Mouse (Mus musculus) ES-CJ7 (cell line): Measurements from ENCODE around the gene Derl2.

Experiments used
- DNase-seq: peaks from one replicate; pipeline ENCODE4 v3.0.0; 2011; ENCODE audit warnings: low read depth, low spot score

Derl2 gene

DNA sequence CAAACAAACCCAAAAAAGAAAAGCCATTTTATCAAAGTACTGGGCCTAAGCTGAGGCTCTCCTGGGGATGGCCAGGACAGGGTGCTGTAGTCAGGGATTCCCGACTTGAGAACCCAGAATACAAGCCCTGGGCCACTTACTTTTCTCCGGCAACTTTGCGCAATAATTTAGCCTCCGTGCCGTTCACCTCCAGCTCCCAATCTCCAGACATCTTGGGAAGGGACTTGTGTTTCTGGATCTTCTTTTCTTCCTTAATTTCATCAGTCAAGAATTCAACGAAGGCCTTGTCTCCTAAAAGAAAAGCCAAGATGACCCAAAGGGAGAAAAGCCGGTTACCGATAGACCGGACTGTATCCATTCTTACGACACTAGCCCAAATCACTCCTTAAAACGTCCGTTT lies 37.6 kb downstream of the Derl2 start:
- no peak for DNase-seq

DNA sequence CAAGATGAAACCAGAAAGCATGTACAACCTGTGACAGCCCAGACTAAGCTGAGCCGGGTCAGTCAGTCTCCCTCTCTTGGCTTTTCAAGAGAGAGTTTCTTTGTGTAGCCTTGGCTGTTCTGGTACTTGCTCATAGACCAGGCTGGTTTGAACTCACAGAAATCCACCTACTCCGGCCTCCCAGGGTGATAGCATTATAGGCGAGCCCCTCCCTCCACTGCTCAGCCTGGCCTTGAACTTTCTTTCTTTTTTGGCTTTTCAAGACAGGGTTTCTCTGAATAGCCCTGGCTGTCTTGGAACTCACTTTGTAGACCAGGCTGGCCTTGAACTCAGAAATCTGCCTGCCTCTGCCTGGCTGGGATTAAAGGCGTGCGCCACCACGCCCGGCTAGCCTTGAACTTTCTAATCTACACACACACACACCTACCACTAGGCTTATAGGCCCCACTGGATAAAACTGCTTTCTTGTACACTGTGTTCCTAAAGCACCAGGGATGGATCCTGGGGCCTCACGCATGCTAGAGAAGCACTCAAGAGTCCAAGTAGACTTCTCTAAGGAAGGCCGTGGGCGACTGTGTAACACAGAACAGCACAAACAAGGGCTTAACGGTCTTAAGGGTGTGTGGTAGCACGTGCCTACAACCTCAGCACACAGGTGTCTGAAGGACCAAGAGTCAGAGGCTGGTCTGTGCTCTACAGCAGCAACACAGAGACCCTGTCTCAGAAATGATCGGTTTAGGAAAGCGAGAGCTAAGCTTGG lies 38.7 kb downstream of the Derl2 start:
- DNase-seq: peak; percentile 80

DNA sequence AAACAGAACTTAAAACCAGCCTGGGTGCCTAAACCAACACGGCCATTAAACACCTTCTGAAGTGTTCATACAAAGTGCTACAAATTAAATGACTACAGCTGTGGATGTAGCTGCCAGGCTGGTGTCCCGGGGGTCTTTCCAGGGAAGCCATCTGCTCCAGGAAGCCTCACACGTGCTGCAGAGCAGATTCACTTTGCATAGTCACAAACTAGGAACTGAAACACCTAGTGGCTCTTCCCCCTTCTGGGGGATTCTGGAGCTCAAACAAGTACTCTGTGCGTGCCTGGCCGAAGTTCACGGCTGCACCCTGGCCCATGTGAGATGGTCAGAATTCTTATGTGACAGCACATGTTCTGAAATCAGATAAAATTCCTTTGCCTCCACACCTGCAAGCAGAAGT lies 39.4 kb downstream of the Derl2 start:
- no peak for DNase-seq

DNA sequence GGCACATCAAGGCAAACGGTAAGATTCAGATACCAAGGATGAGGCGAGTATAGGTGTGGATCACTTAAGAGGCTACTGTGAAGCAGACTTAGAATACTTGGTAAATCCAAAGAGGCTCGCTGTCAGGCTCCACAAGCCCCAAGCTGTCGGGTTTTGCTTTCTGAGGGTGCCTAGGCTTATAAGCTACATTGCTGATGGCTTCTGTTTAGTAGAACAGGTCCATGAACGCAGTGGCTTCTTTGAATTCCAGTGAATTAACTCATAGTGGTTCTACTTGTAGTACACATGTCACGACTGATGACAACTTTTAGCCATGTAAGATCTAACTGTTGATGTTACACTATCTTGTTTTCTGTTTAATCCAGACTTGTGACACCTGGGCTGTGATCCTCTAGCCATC lies 42.3 kb downstream of the Derl2 start:
- DNase-seq: no peak

DNA sequence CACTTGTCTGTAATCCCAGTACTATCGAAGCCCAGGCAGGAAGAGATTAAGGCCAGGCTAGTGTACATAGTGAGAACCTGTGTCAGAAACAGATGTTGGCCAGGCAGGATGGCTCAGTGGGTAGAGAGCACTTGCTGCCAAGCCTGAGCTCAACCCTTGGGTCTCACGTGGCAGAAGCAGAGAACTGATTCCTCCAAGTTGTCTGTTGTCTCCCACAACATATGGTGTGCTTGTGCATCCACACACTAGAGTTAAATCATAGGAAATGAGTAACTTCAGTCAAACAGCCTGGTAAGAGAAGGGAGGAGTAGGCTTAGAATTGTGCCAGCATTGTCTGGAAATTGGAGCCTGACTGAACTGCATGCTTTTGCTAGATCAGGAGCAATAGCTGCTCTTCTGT lies 44.4 kb downstream of the Derl2 start:
- DNase-seq: no peak

DNA sequence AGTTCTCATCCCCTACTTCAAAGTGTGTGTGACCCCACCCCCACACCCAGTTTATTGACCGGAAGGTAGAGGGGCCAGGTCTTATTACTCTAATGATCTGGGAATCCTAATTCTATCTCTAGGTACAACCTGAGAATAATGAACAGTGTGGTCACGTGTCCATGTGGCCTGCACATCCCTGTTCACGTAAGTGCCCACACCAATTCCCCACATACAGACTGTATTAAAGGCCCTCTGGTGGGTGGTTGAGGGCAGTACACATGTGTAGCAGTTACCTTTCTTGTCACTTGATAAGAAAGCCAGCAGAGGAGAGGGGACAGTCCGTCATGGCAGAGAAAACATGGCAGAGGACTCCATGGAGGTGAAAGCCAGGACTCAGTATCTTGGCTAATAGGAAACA lies 45.7 kb downstream of the Derl2 start:
- peak; percentile 65 for DNase-seq

DNA sequence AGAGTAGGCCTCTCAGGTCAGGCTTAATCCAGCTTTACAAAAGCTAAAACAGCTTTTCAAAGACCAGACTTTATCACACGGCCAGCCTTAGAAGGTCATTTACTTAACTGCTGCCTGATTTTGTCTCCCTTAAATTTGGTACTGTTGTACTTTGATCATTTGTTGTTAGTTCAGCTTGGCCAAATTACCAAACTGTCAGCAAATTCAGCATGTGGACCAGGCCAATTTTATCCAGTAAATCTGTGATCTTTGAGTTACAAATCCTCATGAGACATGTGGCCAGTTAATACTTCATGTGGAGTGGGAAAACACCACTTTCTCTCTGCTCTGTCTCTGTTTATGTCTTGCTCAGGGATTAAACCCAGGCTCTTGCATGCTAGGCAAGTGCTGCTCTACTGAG lies 47.1 kb downstream of the Derl2 start:
- no peak for DNase-seq

DNA sequence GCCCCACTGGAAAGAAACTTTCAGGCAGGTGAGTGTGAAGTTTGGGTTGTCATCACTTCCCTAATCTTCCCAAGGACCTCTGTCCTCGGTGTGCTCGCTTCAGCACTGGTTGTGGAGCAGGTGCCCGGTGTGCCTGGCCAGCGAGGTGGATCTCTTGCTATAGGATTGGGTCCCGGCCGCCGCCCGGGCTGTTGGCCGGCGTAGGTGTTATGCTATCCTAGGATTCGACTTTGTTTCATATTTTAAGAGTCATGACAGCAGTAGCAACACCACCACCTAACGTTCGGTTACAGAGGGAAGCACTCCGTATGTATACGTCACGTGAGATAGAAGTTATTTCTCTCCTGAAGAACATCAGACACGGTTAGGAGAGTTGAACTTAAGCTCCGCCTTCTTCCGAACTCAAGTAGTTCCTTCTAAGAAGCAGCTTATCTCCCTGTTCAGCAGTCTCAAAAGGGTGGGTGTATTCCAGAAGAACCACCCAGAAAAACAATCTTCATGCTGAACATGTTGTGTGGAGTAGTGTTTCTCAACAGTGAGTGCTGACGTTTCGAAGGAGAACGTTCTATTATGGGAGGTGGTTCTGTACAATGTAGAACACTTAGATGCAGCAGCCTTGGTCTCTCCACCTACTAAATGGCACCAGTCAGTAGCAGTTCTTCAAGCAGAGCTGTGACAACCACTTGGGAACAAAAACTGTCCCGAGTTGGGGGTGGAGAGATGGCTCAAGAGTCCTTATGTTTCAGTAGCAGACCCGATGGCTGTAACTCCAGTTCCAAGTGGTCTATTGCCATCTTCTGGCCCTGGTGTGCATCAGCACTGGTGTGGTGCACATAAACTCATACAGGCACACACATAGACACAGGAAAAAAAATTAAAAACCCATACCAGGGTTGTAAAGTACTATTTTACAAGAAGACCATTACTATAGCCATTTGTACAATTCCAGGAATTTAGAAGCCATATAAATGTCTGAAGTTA lies 48.8 kb downstream of the Derl2 start:
- DNase-seq: peak; percentile 61

DNA sequence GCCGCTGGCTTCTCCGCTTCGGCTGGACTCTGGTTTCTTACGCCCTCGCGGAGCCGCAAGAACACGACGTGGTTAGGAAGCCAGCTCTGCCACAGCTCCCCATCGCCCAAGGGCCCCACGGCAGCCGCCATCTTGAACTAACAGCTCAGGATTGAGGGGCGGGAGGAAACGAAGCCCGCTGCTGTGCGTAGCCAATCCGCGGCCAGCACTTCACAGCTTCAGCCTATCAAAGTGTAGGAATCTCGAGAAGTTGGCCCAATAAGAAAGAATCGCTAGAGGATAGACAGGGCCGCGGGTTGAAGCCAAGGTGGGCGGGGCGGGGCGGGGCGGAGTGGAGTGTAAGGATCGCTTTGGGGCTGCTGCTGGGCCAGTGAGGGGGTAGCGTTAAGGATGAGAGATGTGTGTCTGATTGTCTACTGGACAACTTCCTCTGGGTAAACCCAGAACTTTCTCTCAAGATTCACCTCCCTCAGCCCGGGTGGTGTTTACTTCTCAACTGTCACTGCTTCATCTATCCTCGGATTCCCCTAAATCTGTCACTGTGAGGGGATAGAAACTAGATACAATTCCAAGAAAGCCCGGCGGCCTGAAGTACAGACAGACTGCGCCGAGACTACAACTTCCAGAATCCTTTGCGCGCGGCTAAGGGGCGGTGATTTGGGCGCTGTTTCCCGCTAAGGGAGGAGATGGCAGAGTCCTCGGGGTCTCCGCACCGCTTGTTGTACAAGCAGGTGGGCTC lies 49.7 kb downstream of the Derl2 start, which contains the start of the genes Nup88 and Rpain:
Nup88 (minus strand) TSS at position 153 of the 739 bp plus-strand sequence.
Rpain (plus strand) TSS at position 393 of the 739 bp plus-strand sequence.
- DNase-seq: peak; percentile 98

DNA sequence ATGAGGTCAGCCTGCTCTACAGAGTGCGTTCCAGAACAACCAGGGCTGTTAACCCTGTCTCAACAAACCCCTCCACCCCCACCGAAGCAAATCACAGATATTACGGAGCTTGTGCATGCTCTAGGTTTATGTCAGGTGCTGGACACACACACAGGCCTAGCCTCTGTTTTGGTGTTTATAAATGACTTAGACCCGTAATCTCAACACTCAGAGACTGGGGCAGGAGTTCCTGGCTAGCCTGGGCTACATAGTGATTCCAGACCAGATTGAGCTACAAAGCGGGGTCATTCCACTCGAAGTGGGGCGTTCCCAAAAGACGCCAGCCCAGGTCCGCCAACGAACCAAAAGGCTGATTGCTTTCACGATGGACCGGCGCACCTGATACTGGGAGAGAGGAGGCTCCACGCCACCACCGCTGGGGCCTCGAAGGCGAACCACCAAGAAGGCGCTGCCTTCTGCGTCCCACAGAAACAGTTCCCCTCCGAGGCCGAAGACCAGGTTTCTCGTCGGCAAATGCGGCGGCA lies 50.3 kb downstream of the Derl2 start:
- DNase-seq: peak; percentile 41

DNA sequence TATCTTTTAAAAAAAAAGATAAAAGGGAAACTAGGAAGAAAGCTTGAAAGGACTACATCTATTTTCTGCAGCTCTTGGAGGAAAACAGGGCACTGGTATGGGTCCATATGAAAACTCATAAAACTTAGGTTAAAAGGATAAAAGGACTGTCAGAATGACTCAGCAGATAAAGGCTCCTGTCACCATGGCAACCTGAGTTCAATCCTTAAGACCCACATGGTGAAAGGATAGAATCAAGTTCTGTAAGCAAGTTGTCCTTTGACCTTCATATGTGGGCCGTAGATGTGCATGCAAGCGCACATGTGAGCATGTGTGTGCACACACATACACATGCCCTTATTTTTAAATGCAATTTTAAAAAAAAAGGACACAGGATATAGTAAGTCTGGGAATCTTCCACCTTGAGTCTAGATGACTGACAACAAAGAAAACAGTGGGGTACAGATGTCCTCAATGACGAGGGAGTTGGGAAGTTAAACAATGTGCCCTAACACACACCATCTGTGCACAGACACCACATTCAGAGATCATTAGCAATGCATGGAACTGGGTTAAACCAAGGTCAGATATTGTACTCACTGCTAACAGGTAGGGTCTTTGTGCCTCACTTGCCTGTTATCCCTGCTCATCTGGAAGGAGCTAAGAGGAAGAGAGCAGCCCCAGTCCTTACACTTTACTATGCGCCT lies 55.3 kb downstream of the Derl2 start:
- DNase-seq: peak; percentile 55

DNA sequence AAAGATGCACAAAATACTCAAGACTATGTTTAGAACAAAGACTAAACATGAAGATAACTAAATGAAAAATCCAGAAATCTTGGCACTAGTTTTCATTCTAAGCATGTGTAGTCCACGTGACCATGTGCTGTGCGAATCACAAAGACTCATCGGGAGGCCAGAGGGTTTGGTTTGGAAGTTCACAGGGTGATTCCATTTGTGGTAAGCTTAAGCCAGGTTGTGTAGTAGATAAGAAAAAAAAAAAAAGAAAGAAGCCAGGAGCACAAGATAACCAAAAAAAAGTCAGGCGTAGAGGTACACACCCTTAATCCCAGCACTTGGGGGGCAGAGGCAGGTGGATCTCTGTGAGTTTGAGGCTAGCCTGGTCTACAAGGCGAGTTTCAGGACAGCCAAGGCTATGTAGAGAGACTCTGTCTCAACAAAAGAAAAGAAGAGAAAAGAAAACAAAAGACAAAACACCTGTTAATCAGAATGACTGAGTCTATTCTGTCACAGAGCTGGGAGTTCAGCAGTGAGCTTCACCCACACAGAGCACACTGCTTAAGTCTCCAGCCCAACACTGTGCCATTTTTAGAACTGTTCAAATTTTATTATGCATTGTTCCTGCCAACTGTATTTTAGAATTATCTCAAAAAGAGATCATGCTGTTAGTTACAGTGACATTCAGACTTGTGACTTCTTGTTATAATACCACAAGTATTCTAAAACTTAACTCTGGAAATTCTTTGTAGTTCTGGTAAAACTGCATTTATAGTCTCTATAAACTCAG lies 58.7 kb downstream of the Derl2 start:
- no peak for DNase-seq
